Mouse (Mus musculus) olfactory bulb, adult 2 months (tissue): Measurements from ENCODE around the gene Erc2.

Source experiments
- CTCF ChIP-seq: fragments of 200-500 bp; IDR thresholded peaks from 2 replicates; pipeline ENCODE4 v1.5.1; 2012; ENCODE audit warnings: low read depth, mild to moderate bottlenecking, low read length, moderate library complexity; ENCODE audit not compliant: insufficient read depth
- POLR2A ChIP-seq: fragments of 200-500 bp; IDR thresholded peaks from 2 replicates; pipeline ENCODE4 v1.6.1; 2012; ENCODE audit warnings: mild to moderate bottlenecking, low read depth, low read length, moderate library complexity; ENCODE audit not compliant: insufficient read depth

GRCm38 (mm10) chr14:27948391-27948790 lies 326.2 kb downstream of the Erc2 start:
- no peak for TF ChIP-seq POLR2A
- no peak for TF ChIP-seq CTCF
